Mouse (Mus musculus) stomach, embryonic 15.5 days (tissue): Measurements from ENCODE around the gene Ank3. TPM values are rescaled to one million over a fixed set of nuclear protein-coding genes. Genes with fewer than 3 reads are reported as not detected.

ENCODE experiments used
- ATAC-seq: fragments of 200-750 bp; cut with Nextera tagmentation; 2 replicates; pipeline ENCODE4 v1.8.0; 2017; ENCODE audit warnings: low read depth, moderate number of reproducible peaks, moderate TSS enrichment; ENCODE audit not compliant: insufficient read depth, low FRiP score
- H3K27ac ChIP-seq: fragments of 300-500 bp; sonication (generic); 2 replicates; pipeline ENCODE4 v1.5.1; 2015; ENCODE audit warnings: mild to moderate bottlenecking, inconsistent platforms
- H3K27me3 ChIP-seq: fragments of 300-500 bp; sonication (generic); replicated peaks from 2 replicates; pipeline ENCODE4 v1.6.1; 2015; ENCODE audit warnings: inconsistent platforms
- H3K36me3 ChIP-seq: fragments of 300-500 bp; sonication (generic); 2 replicates; pipeline ENCODE4 v1.6.1; 2015; ENCODE audit warnings: inconsistent platforms
- H3K4me1 ChIP-seq: fragments of 300-500 bp; sonication (generic); 2 replicates; pipeline ENCODE4 v1.6.1; 2015; ENCODE audit warnings: inconsistent platforms
- H3K4me2 ChIP-seq: fragments of 300-500 bp; sonication (generic); 2 replicates; pipeline ENCODE4 v1.6.1; 2015; ENCODE audit warnings: mild to moderate bottlenecking, inconsistent platforms
- H3K4me3 ChIP-seq: fragments of 300-500 bp; sonication (generic); replicated peaks from 2 replicates; pipeline ENCODE4 v1.5.1; 2015; ENCODE audit warnings: inconsistent platforms
- H3K9ac ChIP-seq: fragments of 300-500 bp; sonication (generic); 2 replicates; pipeline ENCODE4 v1.6.1; 2015; ENCODE audit warnings: inconsistent platforms
- H3K9me3 ChIP-seq: fragments of 300-500 bp; sonication (generic); 2 replicates; pipeline ENCODE4 v1.6.1; 2016; ENCODE audit warnings: inconsistent platforms
- WGBS: fragments of 180-500 bp; shearing (Covaris S2); methylation state at CpG from one replicate; pipeline ENCODE4 v1.1.7; 2015; 5-methylcytosine and 5-hydroxymethylcytosine counted together
- polyA plus RNA-seq: library from polyadenylated mRNA; unstranded; fragments of >200 nt; fragmentation: Nextera tagmentation; extraction: Ambion mirVana; gene quantifications from 2 replicates; pipeline ENCODE4 v1.2.1, GENCODE M21; 2015

The Ank3 gene
- polyA plus RNA-seq, 1 experiment from 2014 or later, result 33.0 TPM

GRCm38 (mm10) chr10:69719901-69720415, 321.4 kb downstream of the Ank3 start:
- Histone ChIP-seq H3K4me2 (no peak overlapping the region), H3K27ac (no peak overlapping the region), H3K36me3 (no peaks in the 10 kb centered on the region), H3K27me3 (no peaks in the 10 kb centered on the region), H3K4me3 (no peak overlapping the region), H3K4me1 (peaks cover 4% of the 10 kb centered on the region; the same call in 1 of the 2 replicates), H3K9ac (no peak overlapping the region), H3K9me3 (no peaks in the 10 kb centered on the region)
- ATAC-seq, result no peak
- 45% methylated on average over 12 of the region's 12 CpGs for WGBS

- 78% methylated on average over 10 of the region's 10 CpGs for WGBS
- H3K9ac ChIP-seq, result no peak overlapping the region
- H3K27ac ChIP-seq, result no peak overlapping the region
- H3K9me3 ChIP-seq, result no peaks in the 10 kb centered on the region
- H3K4me1 ChIP-seq, result peaks cover 4% of the 10 kb centered on the region; the same call in 1 of the 2 replicates
- H3K4me2 ChIP-seq, result no peak overlapping the region
- no peaks in the 10 kb centered on the region for H3K27me3 ChIP-seq
- no peak for ATAC-seq
- no peak overlapping the region for H3K4me3 ChIP-seq
- no peaks in the 10 kb centered on the region for H3K36me3 ChIP-seq
These were observed 321.9 kb downstream of the Ank3 start for GRCm38 (mm10) chr10:69720452-69720851.

GRCm38 (mm10) chr10:69720899-69721490, 322.4 kb downstream of the Ank3 start:
- no peaks in the 10 kb centered on the region for H3K27me3 ChIP-seq
- H3K9me3 ChIP-seq, result no peaks in the 10 kb centered on the region
- 71% methylated on average over 6 of the region's 6 CpGs for WGBS
- no peak overlapping the region for H3K4me2 ChIP-seq
- ATAC-seq, result no peak
- no peak overlapping the region for H3K9ac ChIP-seq
- peaks cover 4% of the 10 kb centered on the region; the same call in 1 of the 2 replicates for H3K4me1 ChIP-seq
- H3K4me3 ChIP-seq, result no peak overlapping the region
- H3K27ac ChIP-seq, result no peak overlapping the region
- H3K36me3 ChIP-seq, result no peaks in the 10 kb centered on the region

- Histone ChIP-seq H3K4me3 (no peak overlapping the region), H3K36me3 (no peaks in the 10 kb centered on the region), H3K9ac (no peak overlapping the region), H3K27me3 (no peaks in the 10 kb centered on the region), H3K4me1 (peaks cover 4% of the 10 kb centered on the region; the same call in 1 of the 2 replicates), H3K27ac (no peak overlapping the region), H3K4me2 (no peak overlapping the region), H3K9me3 (no peaks in the 10 kb centered on the region)
- no peak for ATAC-seq
- 87% methylated on average over 4 of the region's 4 CpGs for WGBS
These were observed 325.6 kb downstream of the Ank3 start for GRCm38 (mm10) chr10:69724159-69724558.

- no peak for ATAC-seq
- Histone ChIP-seq H3K4me3 (no peak overlapping the region), H3K9me3 (no peaks in the 10 kb centered on the region), H3K9ac (no peak overlapping the region), H3K4me2 (no peak overlapping the region), H3K4me1 (no peaks in the 10 kb centered on the region), H3K27me3 (no peaks in the 10 kb centered on the region), H3K27ac (no peak overlapping the region), H3K36me3 (no peaks in the 10 kb centered on the region)
- WGBS, result 86% methylated on average over 14 of the region's 14 CpGs
These were observed 326.5 kb downstream of the Ank3 start for GRCm38 (mm10) chr10:69725078-69725477.

GRCm38 (mm10) chr10:69726265-69726664, 327.7 kb downstream of the Ank3 start:
- Histone ChIP-seq H3K4me3 (no peak overlapping the region), H3K4me1 (0 out of 2 replicates have a peak, but pooled peaks cover 7% of the 10 kb centered on the region), H3K4me2 (no peak overlapping the region), H3K9me3 (no peaks in the 10 kb centered on the region), H3K9ac (no peak overlapping the region), H3K27ac (no peak overlapping the region), H3K27me3 (no peaks in the 10 kb centered on the region), H3K36me3 (no peaks in the 10 kb centered on the region)
- no peak for ATAC-seq
- 89% methylated on average over 2 of the region's 2 CpGs for WGBS

GRCm38 (mm10) chr10:69726806-69727205, 328.2 kb downstream of the Ank3 start:
- no peak for ATAC-seq
- 0 out of 2 replicates have a peak, but pooled peaks cover 7% of the 10 kb centered on the region for H3K4me1 ChIP-seq
- WGBS, result 80% methylated on average over 7 of the region's 7 CpGs

GRCm38 (mm10) chr10:69728876-69729275, 330.3 kb downstream of the Ank3 start:
- 79% methylated on average over 6 of the region's 6 CpGs for WGBS
- H3K4me1 ChIP-seq, result 0 out of 2 replicates have a peak, but pooled peaks cover 7% of the 10 kb centered on the region
- ATAC-seq, result no peak
- no peaks in the 10 kb centered on the region for H3K9me3 ChIP-seq
- H3K27ac ChIP-seq, result no peak overlapping the region
- H3K9ac ChIP-seq, result no peak overlapping the region
- H3K27me3 ChIP-seq, result no peaks in the 10 kb centered on the region
- H3K4me3 ChIP-seq, result no peak overlapping the region
- H3K36me3 ChIP-seq, result no peaks in the 10 kb centered on the region
- no peak overlapping the region for H3K4me2 ChIP-seq

More at GRCm38 (mm10) chr10:69726806-69727205, 328.2 kb downstream of the Ank3 start:
- Histone ChIP-seq H3K4me2 (no peak overlapping the region), H3K36me3 (no peaks in the 10 kb centered on the region), H3K9ac (no peak overlapping the region), H3K9me3 (no peaks in the 10 kb centered on the region), H3K27me3 (no peaks in the 10 kb centered on the region), H3K27ac (no peak overlapping the region), H3K4me3 (no peak overlapping the region)

- H3K9ac ChIP-seq, result no peak overlapping the region
- H3K27me3 ChIP-seq, result no peaks in the 10 kb centered on the region
- H3K4me3 ChIP-seq, result no peak overlapping the region
- no peak overlapping the region for H3K27ac ChIP-seq
- WGBS, result 43% methylated on average over 10 of the region's 10 CpGs
- no peak for ATAC-seq
- no peaks in the 10 kb centered on the region for H3K36me3 ChIP-seq
- H3K4me2 ChIP-seq, result no peak overlapping the region
- H3K9me3 ChIP-seq, result no peaks in the 10 kb centered on the region
- H3K4me1 ChIP-seq, result 0 out of 2 replicates have a peak, but pooled peaks cover 7% of the 10 kb centered on the region
These were observed 331.8 kb downstream of the Ank3 start for GRCm38 (mm10) chr10:69730351-69730871.

GRCm38 (mm10) chr10:69731341-69731740, 332.8 kb downstream of the Ank3 start:
- H3K9me3 ChIP-seq, result no peaks in the 10 kb centered on the region
- H3K36me3 ChIP-seq, result no peaks in the 10 kb centered on the region
- 0 out of 2 replicates have a peak, but pooled peaks cover 7% of the 10 kb centered on the region for H3K4me1 ChIP-seq
- 68% methylated on average over 5 of the region's 5 CpGs for WGBS
- no peaks in the 10 kb centered on the region for H3K27me3 ChIP-seq
- no peak overlapping the region for H3K4me2 ChIP-seq
- no peak overlapping the region for H3K9ac ChIP-seq
- no peak overlapping the region for H3K4me3 ChIP-seq
- no peak overlapping the region for H3K27ac ChIP-seq
- ATAC-seq, result no peak

- Histone ChIP-seq H3K4me3 (no peak overlapping the region), H3K4me1 (0 out of 2 replicates have a peak, but pooled peaks cover 7% of the 10 kb centered on the region), H3K27ac (no peak overlapping the region), H3K9ac (no peak overlapping the region), H3K36me3 (no peaks in the 10 kb centered on the region), H3K9me3 (no peaks in the 10 kb centered on the region), H3K4me2 (no peak overlapping the region), H3K27me3 (no peaks in the 10 kb centered on the region)
- no peak for ATAC-seq
- 75% methylated on average over 1 of the region's 1 CpGs for WGBS
These were observed 333.3 kb downstream of the Ank3 start for GRCm38 (mm10) chr10:69731863-69732262.

GRCm38 (mm10) chr10:69736241-69736640, 337.7 kb downstream of the Ank3 start:
- 78% methylated on average over 7 of the region's 7 CpGs for WGBS

More at GRCm38 (mm10) chr10:69736241-69736640, 337.7 kb downstream of the Ank3 start:
- H3K9me3 ChIP-seq, result no peaks in the 10 kb centered on the region
- H3K9ac ChIP-seq, result no peak overlapping the region
- H3K27me3 ChIP-seq, result no peaks in the 10 kb centered on the region
- no peaks in the 10 kb centered on the region for H3K36me3 ChIP-seq
- H3K4me1 ChIP-seq, result no peaks in the 10 kb centered on the region
- H3K27ac ChIP-seq, result no peak overlapping the region
- no peak for ATAC-seq
- H3K4me3 ChIP-seq, result no peak overlapping the region
- no peak overlapping the region for H3K4me2 ChIP-seq
